Mouse (Mus musculus) adrenal gland, postnatal 36 days (tissue): ENCODE results near the gene Nsmce3. TPM values are rescaled to one million over a fixed set of nuclear protein-coding genes. Genes with fewer than 3 reads are reported as not detected.

Experiments
- DNase-seq, 2 experiments: peaks; one replicate each; pipeline ENCODE4 v3.0.0; 2021; ENCODE audit warnings: mixed read lengths in 1 of 2
- total RNA-seq, 2 experiments: library from RNA; stranded (reverse); gene quantifications; 2 replicates each; pipeline ENCODE4 v1.2.3; 2021

Gene Nsmce3
- total RNA-seq, 2 experiments from 2014 or later: 7.9 to 9.6 TPM

GRCm38 (mm10) chr7:64862978-64863377, 9.8 kb downstream of the Nsmce3 start:
- no peak for DNase-seq

- DNase-seq: no peak
Measured at GRCm38 (mm10) chr7:64856526-64857082, 16.2 kb downstream of the Nsmce3 start.

GRCm38 (mm10) chr7:64855976-64856375, 16.8 kb downstream of the Nsmce3 start:
- DNase-seq: no peak

GRCm38 (mm10) chr7:64855389-64855927, 17.3 kb downstream of the Nsmce3 start:
- DNase-seq: no peak

- DNase-seq: peak; percentile 62 to 75
Measured at GRCm38 (mm10) chr7:64850791-64851190, 22.0 kb downstream of the Nsmce3 start.

- DNase-seq: no peak
Measured at GRCm38 (mm10) chr7:64847366-64847899, 25.4 kb downstream of the Nsmce3 start.

GRCm38 (mm10) chr7:64846061-64846460, 26.7 kb downstream of the Nsmce3 start:
- no peak for DNase-seq

- no peak for DNase-seq
Measured at GRCm38 (mm10) chr7:64840946-64841659, 31.7 kb downstream of the Nsmce3 start.

GRCm38 (mm10) chr7:64840576-64840895, 32.3 kb downstream of the Nsmce3 start:
- no peak for DNase-seq

GRCm38 (mm10) chr7:64839801-64840575, 32.8 kb downstream of the Nsmce3 start:
- DNase-seq: peak; percentile 56 to 73

- DNase-seq: no peak
Measured at GRCm38 (mm10) chr7:64839281-64839680, 33.5 kb downstream of the Nsmce3 start.

- peak; percentile 66 to 67 for DNase-seq
Measured at GRCm38 (mm10) chr7:64830214-64830995, 42.4 kb downstream of the Nsmce3 start.

GRCm38 (mm10) chr7:64821081-64821480, 51.7 kb downstream of the Nsmce3 start:
- no peak for DNase-seq

GRCm38 (mm10) chr7:64819683-64820082, 53.1 kb downstream of the Nsmce3 start:
- no peak for DNase-seq
